Mouse (Mus musculus): ENCODE data around the gene Brix1. TPM values are rescaled to one million over a fixed set of nuclear protein-coding genes. Genes with fewer than 3 reads are reported as not detected.

Brix1 gene
- total and polyA plus RNA-seq, 2 experiments from 2014 or later: 5.6 to 56.8 TPM

- H3K36me3 ChIP-seq (replicated peaks; ENCODE audit: control insufficient read depth, insufficient read depth, low read length): peaks cover 3% of the 10 kb centered on the region
- peak within 1 kb of the TSS; percentile 96 for H3K4me3 ChIP-seq (ENCODE audit: low read depth, low read length)
- no peaks in the 10 kb centered on the region for H3K9me3 ChIP-seq (replicated peaks; ENCODE audit: control insufficient read depth, low read length)
- no peaks in the 10 kb centered on the region for H3K27me3 ChIP-seq (ENCODE audit: control insufficient read depth, insufficient read depth, low read length)
- TF ChIP-seq CTCF (IDR thresholded peaks at IDR 0.05; ENCODE audit: low read depth) (no peak), EP300 (IDR thresholded peaks at IDR 0.05; ENCODE audit: low read depth) (no peak)
- under 1% methylated on average over 44 of the region's 87 CpGs for WGBS
- peak within 1 kb of the TSS; percentile 99 for H3K4me2 ChIP-seq (ENCODE audit: low read depth, low read length)
- H3K9ac ChIP-seq (replicated peaks; ENCODE audit: low read depth, low read length): peak within 1 kb of the TSS; percentile 87
- peak within 1 kb of the TSS; percentile 90 for H3K27ac ChIP-seq (ENCODE audit: low read depth)
- 0 out of 2 replicates have a peak, but pooled peaks cover 3% of the 10 kb centered on the region for H3K4me1 ChIP-seq (ENCODE audit: control insufficient read depth, insufficient read depth)
- peak; percentile 74 for DNase-seq (ENCODE audit: low spot score)
- ATAC-seq (ENCODE audit: insufficient read depth, low read depth): peak; percentile 97
Observed at GRCm38 (mm10) chr15:10470151-10470831, 15.5 kb downstream of the Brix1 start, which contains the start of gene Dnajc21. Dnajc21 (minus strand) TSS chr15:10470516.

GRCm38 (mm10) chr15:10469641-10470150 is 16.1 kb downstream of the Brix1 start:
- peak overlapping the region; percentile 90 for H3K27ac ChIP-seq (ENCODE audit: low read depth)
- DNase-seq (ENCODE audit: low spot score): no peak
- H3K4me2 ChIP-seq (ENCODE audit: low read depth, low read length): peak overlapping the region; percentile 99
- no peaks in the 10 kb centered on the region for H3K9me3 ChIP-seq (replicated peaks; ENCODE audit: control insufficient read depth, low read length)
- 0 out of 2 replicates have a peak, but pooled peaks cover 3% of the 10 kb centered on the region for H3K4me1 ChIP-seq (ENCODE audit: control insufficient read depth, insufficient read depth)
- H3K27me3 ChIP-seq (ENCODE audit: control insufficient read depth, insufficient read depth, low read length): no peaks in the 10 kb centered on the region
- H3K4me3 ChIP-seq (ENCODE audit: low read depth, low read length): peak overlapping the region; percentile 96
- no peaks in the 10 kb centered on the region for H3K36me3 ChIP-seq (replicated peaks; ENCODE audit: control insufficient read depth, insufficient read depth, low read length)
- no peak for TF ChIP-seq EP300 (IDR thresholded peaks at IDR 0.05; ENCODE audit: low read depth)
- no peak for TF ChIP-seq CTCF (IDR thresholded peaks at IDR 0.05; ENCODE audit: low read depth)
- WGBS: 1% methylated on average over 39 of the region's 40 CpGs
- no peak for ATAC-seq (ENCODE audit: insufficient read depth, low read depth)
- H3K9ac ChIP-seq (replicated peaks; ENCODE audit: low read depth, low read length): peak overlapping the region; percentile 87

- ATAC-seq (ENCODE audit: insufficient read depth, low read depth) (no peak), DNase-seq (ENCODE audit: low spot score) (no peak)
- no peak overlapping the region for H3K4me3 ChIP-seq (ENCODE audit: low read depth, low read length)
- H3K27ac ChIP-seq (ENCODE audit: low read depth): no peak overlapping the region
- TF ChIP-seq CTCF (IDR thresholded peaks at IDR 0.05; ENCODE audit: low read depth): no peak
- no peak for TF ChIP-seq EP300 (IDR thresholded peaks at IDR 0.05; ENCODE audit: low read depth)
- no peak overlapping the region for H3K4me2 ChIP-seq (ENCODE audit: low read depth, low read length)
- 78% methylated on average over 3 of the region's 3 CpGs for WGBS
- H3K9ac ChIP-seq (replicated peaks; ENCODE audit: low read depth, low read length): no peak overlapping the region
- H3K9me3 ChIP-seq (replicated peaks; ENCODE audit: control insufficient read depth, low read length): no peaks in the 10 kb centered on the region
- no peaks in the 10 kb centered on the region for H3K27me3 ChIP-seq (ENCODE audit: control insufficient read depth, insufficient read depth, low read length)
- H3K36me3 ChIP-seq (replicated peaks; ENCODE audit: control insufficient read depth, insufficient read depth, low read length): no peaks in the 10 kb centered on the region
- H3K4me1 ChIP-seq (ENCODE audit: control insufficient read depth, insufficient read depth): 0 out of 2 replicates have a peak, but pooled peaks cover 3% of the 10 kb centered on the region
Observed at GRCm38 (mm10) chr15:10468761-10469160, 17.0 kb downstream of the Brix1 start.

- 84% methylated on average over 3 of the region's 3 CpGs for WGBS
- no peaks in the 10 kb centered on the region for H3K4me1 ChIP-seq (ENCODE audit: control insufficient read depth, insufficient read depth)
- TF ChIP-seq CTCF (IDR thresholded peaks at IDR 0.05; ENCODE audit: low read depth) (no peak), EP300 (IDR thresholded peaks at IDR 0.05; ENCODE audit: low read depth) (no peak)
- no peak overlapping the region for H3K9ac ChIP-seq (replicated peaks; ENCODE audit: low read depth, low read length)
- no peaks in the 10 kb centered on the region for H3K9me3 ChIP-seq (replicated peaks; ENCODE audit: control insufficient read depth, low read length)
- H3K27me3 ChIP-seq (ENCODE audit: control insufficient read depth, insufficient read depth, low read length): no peaks in the 10 kb centered on the region
- ATAC-seq (ENCODE audit: insufficient read depth, low read depth) (no peak), DNase-seq (ENCODE audit: low spot score) (no peak)
- no peak overlapping the region for H3K4me3 ChIP-seq (ENCODE audit: low read depth, low read length)
- no peak overlapping the region for H3K27ac ChIP-seq (ENCODE audit: low read depth)
- peaks cover 26% of the 10 kb centered on the region for H3K36me3 ChIP-seq (replicated peaks; ENCODE audit: control insufficient read depth, insufficient read depth, low read length)
- no peak overlapping the region for H3K4me2 ChIP-seq (ENCODE audit: low read depth, low read length)
Observed at GRCm38 (mm10) chr15:10464678-10465077, 21.1 kb downstream of the Brix1 start.

DNA sequence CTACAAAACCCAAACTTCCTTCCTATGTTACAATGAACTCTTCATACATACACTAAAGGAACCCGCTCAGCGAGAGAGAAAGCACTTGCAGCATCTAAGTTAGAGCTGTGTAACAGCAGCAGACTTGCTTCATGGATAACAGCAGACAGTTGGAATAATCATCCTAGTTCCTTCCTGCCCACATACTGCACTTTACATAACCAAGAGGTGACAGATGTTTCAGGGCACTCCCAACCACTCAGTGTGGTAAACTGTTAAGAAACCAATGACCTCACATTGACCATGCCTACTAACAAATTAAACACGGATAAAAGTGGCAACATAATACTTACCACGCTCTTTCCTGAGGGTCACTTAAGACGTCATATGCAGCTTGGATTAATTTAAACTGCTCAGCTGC is 22.2 kb downstream of the Brix1 start:
- DNase-seq (ENCODE audit: low spot score) (no peak), ATAC-seq (ENCODE audit: insufficient read depth, low read depth) (no peak)
- Histone ChIP-seq H3K27me3 (ENCODE audit: control insufficient read depth, insufficient read depth, low read length) (no peaks in the 10 kb centered on the region), H3K27ac (ENCODE audit: low read depth) (no peak overlapping the region), H3K36me3 (replicated peaks; ENCODE audit: control insufficient read depth, insufficient read depth, low read length) (peaks cover 28% of the 10 kb centered on the region), H3K4me2 (ENCODE audit: low read depth, low read length) (no peak overlapping the region), H3K9ac (replicated peaks; ENCODE audit: low read depth, low read length) (no peak overlapping the region), H3K4me3 (ENCODE audit: low read depth, low read length) (no peak overlapping the region), H3K9me3 (replicated peaks; ENCODE audit: control insufficient read depth, low read length) (no peaks in the 10 kb centered on the region), H3K4me1 (ENCODE audit: control insufficient read depth, insufficient read depth) (no peaks in the 10 kb centered on the region)
- 86% methylated on average over 5 of the region's 5 CpGs for WGBS
- TF ChIP-seq CTCF (IDR thresholded peaks at IDR 0.05; ENCODE audit: low read depth) (no peak), EP300 (IDR thresholded peaks at IDR 0.05; ENCODE audit: low read depth) (no peak)
